Mouse (Mus musculus) cerebellum, adult 9-11 months (tissue): ENCODE measurements at regions not wholly inside any gene's neighbourhood (a gene's known extent, or its start where the extent isn't known, plus 50 kb on each side); places are given as distances from the start of the nearest gene placed in this dataset.

Experiments
- DNase-seq: peaks from one replicate; pipeline ENCODE4 v3.0.0; 2022

GRCm38 (mm10) chr1:42313494-42313893, 382.1 kb upstream of the Pou3f3 start:
- no peak for DNase-seq

- no peak for DNase-seq
Measured at GRCm38 (mm10) chr1:42351884-42352283, 343.7 kb upstream of the Pou3f3 start.

- DNase-seq = no peak
Measured at GRCm38 (mm10) chr1:42352389-42352788, 343.2 kb upstream of the Pou3f3 start.

GRCm38 (mm10) chr1:42353096-42353495, 342.5 kb upstream of the Pou3f3 start:
- DNase-seq = no peak

GRCm38 (mm10) chr1:42354020-42354419, 341.5 kb upstream of the Pou3f3 start:
- no peak for DNase-seq

- DNase-seq = no peak
Measured at GRCm38 (mm10) chr1:42362438-42362837, 333.1 kb upstream of the Pou3f3 start.

- DNase-seq = no peak
Measured at GRCm38 (mm10) chr1:42365648-42366324, 329.8 kb upstream of the Pou3f3 start.

- DNase-seq = no peak
Measured at GRCm38 (mm10) chr1:42387919-42388684, 307.5 kb upstream of the Pou3f3 start.

GRCm38 (mm10) chr1:42388740-42389139, 306.8 kb upstream of the Pou3f3 start:
- DNase-seq = no peak

GRCm38 (mm10) chr1:42395651-42396260, 299.8 kb upstream of the Pou3f3 start:
- DNase-seq = no peak

- DNase-seq = no peak
Measured at GRCm38 (mm10) chr1:42398461-42399154, 297.0 kb upstream of the Pou3f3 start.

GRCm38 (mm10) chr1:42415817-42416538, 279.6 kb upstream of the Pou3f3 start:
- DNase-seq = no peak

- DNase-seq = no peak
Measured at GRCm38 (mm10) chr1:42416539-42417218, 278.9 kb upstream of the Pou3f3 start.

- DNase-seq = no peak
Measured at GRCm38 (mm10) chr1:42417815-42418214, 277.8 kb upstream of the Pou3f3 start.

GRCm38 (mm10) chr1:42418233-42418632, 277.3 kb upstream of the Pou3f3 start:
- no peak for DNase-seq

GRCm38 (mm10) chr1:42436366-42436998, 259.1 kb upstream of the Pou3f3 start:
- no peak for DNase-seq

- no peak for DNase-seq
Measured at GRCm38 (mm10) chr1:42468365-42468764, 227.2 kb upstream of the Pou3f3 start.

- DNase-seq = no peak
Measured at GRCm38 (mm10) chr1:42471846-42472494, 223.6 kb upstream of the Pou3f3 start.

GRCm38 (mm10) chr1:42472495-42473230, 222.9 kb upstream of the Pou3f3 start:
- no peak for DNase-seq

- DNase-seq = no peak
Measured at GRCm38 (mm10) chr1:42474197-42474596, 221.4 kb upstream of the Pou3f3 start.
